Mouse (Mus musculus): Measurements from ENCODE around the gene Psmc3ip.

Psmc3ip gene

DNA sequence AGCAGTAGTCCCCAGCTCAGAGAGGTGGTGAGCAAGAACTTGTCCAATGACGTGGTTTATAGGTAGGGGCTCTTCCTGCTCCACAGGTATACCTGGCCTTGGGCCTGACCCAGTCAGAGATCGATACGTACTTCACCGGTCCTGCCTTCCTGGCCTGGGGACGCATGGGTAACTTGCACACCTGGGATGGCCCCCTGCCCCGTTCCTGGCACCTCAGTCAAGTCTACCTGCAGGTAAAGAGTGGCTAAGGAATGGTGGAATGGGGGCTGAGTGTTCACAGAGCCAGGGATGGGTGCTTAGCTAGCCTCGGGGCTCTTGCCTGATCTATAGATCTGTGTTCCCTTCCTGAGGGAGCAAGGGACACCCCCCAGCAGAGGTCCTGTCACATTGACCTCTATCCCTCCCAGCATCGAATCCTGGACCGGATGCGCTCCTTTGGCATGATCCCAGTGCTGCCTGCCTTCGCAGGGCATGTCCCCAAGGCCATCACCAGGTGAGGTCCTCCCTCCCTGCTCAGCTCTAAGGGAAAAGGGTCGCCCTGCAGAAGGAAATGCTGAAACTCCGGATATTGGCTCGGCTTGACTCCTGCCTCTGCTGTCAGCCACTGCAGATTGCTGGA, 23.3 kb downstream of the Psmc3ip start:
- DNase-seq, result no peak

- no peak for DNase-seq
Measured at GRCm38 (mm10) chr11:101070987-101071386, 24.2 kb downstream of the Psmc3ip start.

GRCm38 (mm10) chr11:101070189-101070527, 25.1 kb downstream of the Psmc3ip start:
- no peak for DNase-seq

DNA sequence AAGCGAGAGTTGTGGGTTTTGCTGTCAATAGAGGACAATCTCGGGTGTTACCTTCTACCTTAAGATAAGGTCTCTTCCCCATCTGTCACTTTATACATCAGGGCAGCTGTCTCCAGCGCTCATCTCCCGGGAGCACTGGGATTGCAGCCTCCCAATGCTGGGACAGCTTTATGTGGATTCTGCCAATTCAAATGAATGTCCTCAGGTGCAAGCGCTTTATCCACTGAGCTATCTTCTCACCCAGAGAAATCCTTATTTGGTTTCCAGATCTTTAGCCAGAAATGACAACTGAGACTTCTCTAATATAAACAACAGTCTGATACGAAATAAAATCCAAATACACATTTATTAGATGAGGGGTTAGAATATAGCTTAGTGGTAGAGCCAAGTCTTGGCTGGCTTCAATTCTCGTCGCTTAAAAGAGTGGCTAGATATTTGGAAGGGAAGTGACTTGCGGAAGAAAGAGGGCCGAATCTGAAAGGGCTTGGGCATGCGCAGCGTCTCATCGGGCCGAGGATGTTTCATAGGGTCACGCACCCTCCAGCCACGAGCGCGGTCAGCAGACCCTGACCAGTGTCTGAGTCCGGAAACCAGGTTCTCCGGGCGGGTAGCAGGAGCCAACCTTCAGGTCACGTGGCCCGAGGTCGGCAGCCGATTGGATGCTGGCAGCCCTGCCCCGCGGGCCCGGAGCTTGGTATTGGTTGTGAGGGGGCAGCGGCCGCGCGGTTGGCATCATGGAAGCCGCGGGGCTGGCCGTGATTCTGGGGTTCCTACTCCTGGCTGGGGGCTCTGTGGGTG, 25.6 kb downstream of the Psmc3ip start, which contains the start of gene Naglu:
TSS of gene Naglu (plus strand) at position 622 of the 798 bp plus-strand sequence.
- DNase-seq, result peak; percentile 97

DNA sequence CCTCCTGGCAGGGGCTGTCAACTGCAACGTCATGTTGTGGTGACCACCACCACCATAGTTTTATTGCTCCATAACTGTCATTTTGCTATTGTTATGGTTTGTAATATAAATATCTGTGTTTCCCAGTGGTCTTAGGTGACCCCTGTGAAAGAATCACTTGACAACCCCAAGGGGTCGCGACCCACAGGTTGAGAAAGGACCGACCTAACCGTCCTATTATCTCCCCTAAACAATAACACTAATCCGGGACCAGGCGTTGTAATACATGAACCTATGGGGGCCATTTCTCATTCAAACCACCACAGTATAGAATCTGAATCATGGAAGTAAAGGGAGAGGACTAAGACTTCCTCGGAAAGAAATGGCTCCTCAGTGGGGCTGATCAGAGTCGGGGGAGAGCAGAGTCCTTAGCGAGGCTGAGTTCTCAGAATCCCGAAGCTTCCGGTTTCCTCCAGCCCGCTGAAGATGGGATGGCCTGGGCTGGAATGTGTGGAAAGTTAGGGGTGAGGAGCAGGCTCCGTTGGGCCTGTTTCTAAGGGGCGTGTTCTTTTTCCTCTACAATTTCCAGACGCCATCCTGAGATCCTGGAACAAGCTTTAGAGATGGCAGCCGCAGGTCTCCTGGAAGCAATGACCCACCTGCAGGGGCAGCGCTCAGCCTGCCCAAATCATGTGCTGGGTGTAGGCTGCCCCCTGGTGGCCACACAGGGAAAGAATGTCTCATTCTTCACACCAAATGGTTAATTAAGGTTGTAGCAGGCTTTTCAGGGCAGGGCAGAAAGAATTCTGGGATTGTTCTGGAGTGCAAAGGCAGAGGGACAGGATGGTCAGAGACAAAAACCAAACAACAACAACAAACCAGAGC, 28.5 kb downstream of the Psmc3ip start:
- DNase-seq, result peak; percentile 82 to 91

GRCm38 (mm10) chr11:101065002-101065401, 30.2 kb downstream of the Psmc3ip start:
- no peak for DNase-seq

- no peak for DNase-seq
Measured at GRCm38 (mm10) chr11:101064462-101064861, 30.8 kb downstream of the Psmc3ip start.

GRCm38 (mm10) chr11:101063676-101064327, 31.4 kb downstream of the Psmc3ip start:
- no peak for DNase-seq

GRCm38 (mm10) chr11:101062971-101063675, 32.1 kb downstream of the Psmc3ip start:
- no peak for DNase-seq

DNA sequence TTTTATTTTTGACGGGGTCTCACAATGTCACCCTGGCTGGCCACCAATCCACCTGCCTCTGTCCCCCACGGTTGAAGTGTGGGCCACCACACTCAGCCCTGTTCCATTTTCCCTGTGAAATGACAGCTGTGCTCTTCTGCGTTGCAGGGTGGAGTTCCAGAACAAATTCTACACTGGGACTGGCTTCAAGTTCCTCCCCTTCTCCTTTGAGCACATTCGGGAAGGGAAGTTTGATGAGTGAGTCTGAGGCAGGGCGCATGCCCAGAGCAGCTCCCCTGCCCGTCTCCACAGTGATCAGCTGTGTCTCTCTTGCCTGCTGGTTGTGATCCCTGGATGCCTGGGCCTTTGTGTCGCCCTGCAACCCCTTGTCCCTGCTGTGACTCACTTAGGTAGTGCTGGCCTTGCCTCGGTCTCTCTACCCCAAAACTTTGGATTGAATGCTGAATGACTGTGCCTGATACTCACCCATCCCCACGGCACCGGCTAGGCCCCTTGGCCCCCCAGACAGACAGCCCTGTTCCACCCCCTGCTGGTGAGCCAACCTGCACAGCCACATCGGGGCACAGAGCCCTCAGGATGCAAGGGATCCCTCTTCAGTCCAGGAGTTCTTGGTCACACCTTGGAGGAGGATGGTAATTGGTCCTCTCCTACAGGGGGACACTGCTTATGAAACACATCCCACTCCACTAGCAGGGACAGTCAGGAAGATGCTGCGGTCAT, 32.9 kb downstream of the Psmc3ip start:
- DNase-seq, result no peak

GRCm38 (mm10) chr11:101061049-101061448, 34.2 kb downstream of the Psmc3ip start:
- DNase-seq, result no peak

DNA sequence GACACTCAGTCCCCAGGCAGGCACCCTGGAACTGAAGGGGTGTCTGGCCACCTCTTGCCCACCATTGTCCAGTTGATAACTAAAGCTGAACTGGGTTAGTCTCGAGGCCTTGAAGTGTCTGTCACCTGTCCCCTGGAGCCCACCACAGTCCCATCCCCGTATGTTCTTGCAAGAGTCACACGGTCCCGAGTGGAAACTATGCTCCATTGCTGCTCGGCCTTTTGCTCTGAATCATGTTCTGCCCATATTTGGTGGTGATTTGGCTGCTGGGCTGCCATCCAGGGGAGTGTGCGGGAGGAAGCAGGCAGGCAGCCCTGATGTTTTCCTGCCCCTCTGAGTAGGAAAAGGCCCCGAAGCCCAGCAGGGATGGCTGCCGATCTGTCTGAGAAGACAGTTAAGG, 35.1 kb downstream of the Psmc3ip start:
- DNase-seq, result peak in 1 of 2 experiments; percentile 52

- no peak for DNase-seq
Measured at GRCm38 (mm10) chr11:101059473-101059872, 35.8 kb downstream of the Psmc3ip start.

DNA sequence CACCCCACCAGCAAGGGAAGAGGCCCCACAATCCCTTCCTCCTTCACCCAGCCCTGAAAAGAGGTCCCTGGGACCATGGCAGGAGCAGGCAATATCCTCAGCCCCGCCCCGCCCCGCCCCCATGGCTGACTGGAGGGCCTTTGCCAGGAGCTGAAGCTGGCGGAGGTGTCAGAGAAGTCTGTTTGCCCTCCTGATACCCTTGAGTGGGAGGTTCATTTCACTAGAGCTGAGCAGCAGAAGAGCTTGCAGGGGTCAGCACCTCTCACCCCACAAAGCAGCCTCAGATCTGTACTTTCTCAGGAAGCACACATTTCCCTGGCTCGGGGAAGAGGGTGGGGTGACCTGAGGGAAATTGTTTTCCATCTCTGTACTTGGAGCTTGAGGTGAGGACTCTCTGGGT, 36.5 kb downstream of the Psmc3ip start:
- no peak for DNase-seq

DNA sequence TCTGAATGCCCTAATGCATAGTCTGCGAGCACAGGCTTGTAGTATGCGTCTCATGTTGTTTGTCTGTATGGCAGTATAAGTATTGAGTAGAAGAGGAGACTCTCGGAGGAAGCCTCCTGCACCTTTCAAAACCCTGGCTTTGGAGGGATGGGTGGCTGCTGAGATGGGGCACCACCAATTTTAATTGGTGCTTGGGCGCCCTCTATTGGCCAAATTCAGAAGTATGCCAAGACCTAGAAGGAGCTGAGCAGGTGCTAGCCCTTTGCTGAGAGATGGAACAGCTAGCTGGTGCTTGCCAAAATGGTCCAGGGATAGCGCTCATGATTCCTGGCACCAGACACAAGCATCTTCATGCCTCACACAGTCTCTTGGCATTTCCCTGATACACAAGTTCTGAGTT, 37.4 kb downstream of the Psmc3ip start:
- DNase-seq, result peak; percentile 65 to 87

DNA sequence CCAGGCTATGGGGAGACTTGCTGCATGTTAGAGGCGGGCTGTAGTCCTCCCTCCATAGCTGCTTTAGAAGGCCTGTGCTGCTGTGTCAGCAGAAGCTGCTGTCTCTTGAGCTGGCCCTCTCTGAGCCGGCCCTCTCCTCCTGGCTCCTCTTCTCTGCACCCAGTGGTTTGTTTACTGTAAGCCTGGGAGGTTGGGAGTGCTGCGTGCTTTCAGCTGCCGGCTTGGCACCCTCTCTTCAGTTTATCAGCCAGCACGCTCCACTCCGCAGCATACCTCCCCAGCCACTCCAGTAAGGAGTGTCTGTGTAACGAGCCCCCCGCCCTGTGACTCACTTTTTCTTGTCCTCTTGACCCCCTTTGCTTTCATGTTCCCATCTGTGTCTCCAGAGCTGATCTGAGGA, 38.4 kb downstream of the Psmc3ip start:
- DNase-seq, result no peak

- no peak for DNase-seq
Measured at GRCm38 (mm10) chr11:101055418-101055817, 39.8 kb downstream of the Psmc3ip start.

GRCm38 (mm10) chr11:101053974-101054373, 41.3 kb downstream of the Psmc3ip start:
- DNase-seq, result no peak

DNA sequence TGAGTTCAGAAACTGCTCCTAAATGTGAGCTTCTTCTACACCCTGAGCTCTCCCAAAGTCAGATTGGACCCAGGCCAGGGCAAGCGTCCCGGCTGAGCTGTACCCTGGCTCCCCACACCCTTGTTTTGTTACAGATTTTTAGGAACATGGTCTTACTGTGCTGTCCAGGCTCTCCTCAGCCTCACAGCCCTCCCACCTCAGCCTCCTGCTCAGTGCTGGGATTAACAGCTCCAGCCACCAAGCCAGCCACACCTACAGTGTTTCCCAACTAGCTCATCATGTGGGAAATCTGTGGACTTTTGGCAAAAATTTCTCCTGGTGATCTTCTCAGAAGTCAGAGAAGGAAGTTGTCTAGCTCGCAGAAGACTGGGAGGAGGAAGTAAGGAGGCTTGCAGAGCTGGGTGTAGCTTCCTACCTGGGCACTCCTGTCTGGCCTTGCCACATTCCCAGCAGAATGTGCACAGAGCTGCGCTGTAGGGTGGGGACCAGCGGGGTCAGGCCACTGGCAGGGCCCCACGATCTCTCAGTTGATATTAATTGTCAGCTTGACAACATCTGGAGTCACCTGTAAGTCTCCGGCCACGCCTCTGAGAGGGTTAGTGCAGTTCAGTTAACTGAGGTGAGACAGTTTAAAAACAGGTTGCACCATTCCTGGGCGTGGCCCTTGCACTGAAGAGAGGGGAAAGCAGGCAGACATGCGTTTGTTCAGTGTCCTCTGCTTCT, 42.3 kb downstream of the Psmc3ip start:
- DNase-seq, result no peak

DNA sequence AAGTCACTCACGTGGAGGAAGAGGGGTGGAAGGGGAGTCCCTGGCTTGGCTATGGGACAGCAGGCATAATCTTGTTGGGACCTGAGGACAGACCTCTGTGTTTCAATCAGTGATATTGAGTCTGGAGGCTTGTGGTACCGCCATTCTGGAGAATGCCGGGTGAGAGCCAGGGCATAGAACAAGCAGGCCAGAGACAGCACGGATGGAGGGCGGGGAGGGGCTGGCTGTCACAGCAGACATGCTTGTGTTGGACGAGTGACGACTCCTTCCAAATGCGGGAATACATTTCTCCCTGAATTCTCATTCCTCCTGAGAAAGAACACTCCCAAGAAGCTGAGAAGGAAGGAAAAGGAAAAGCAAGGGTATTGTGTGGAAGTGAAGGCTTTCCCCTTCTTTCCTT, 43.6 kb downstream of the Psmc3ip start:
- DNase-seq, result no peak

DNA sequence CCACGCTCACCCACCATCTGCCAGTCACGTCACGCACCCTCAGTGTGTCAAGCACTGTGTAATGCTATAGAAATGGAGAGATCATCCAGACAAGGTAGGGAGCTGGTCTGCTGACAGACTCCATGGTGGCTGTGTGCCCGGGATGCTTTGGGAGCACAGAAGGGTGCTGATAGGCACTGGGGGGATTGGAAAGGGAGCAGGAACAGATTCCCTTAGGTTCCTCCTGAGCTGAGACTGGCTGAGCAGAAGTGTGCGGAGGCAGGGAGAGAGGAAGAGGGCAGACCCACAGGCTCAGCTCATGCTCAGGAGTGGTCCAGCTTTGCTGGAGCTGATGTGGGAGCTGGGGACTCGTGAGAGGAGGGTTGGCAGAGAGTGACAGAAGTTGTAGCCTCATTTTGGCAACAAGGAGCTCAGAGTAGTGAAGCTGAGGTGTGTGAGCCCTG, 44.2 kb downstream of the Psmc3ip start:
- DNase-seq, result no peak

All from kidney, adult 8-10 months (tissue).